Mouse (Mus musculus) CH12.LX (cell line): ENCODE measurements around the gene Ube2e3. TPM values are rescaled to one million over a fixed set of nuclear protein-coding genes. Genes with fewer than 3 reads are reported as not detected.
A peak's percentile ranks its signal among the peaks of the same experiment; 100 is the strongest.

ENCODE experiments used
- DNase-seq: peaks from one replicate; pipeline ENCODE4 v3.0.0-alpha.2; 2013; ENCODE audit errors: extremely low read depth
- H3K27ac ChIP-seq: 2 replicates; pipeline ENCODE4 v1.5.1; 2012; ENCODE audit warnings: low read depth, mild to moderate bottlenecking, control low read depth, moderate library complexity; ENCODE audit not compliant: insufficient read depth
- H3K27me3 ChIP-seq: replicated peaks from 2 replicates; pipeline ENCODE3; 2012; ENCODE audit warnings: inconsistent platforms
- H3K36me3 ChIP-seq, 2 experiments: replicated peaks in 1 of 2; 2 replicates each; pipeline versions ENCODE3 to v1.6.1; 2012; ENCODE audit warnings: inconsistent platforms in 1 of 2, low read length in 1 of 2, mild to moderate bottlenecking in 1 of 2, mixed read lengths in 1 of 2, moderate library complexity in 1 of 2; ENCODE audit not compliant: control insufficient read depth in 1 of 2, insufficient read depth in 1 of 2
- H3K4me1 ChIP-seq, 2 experiments: 2 replicates each; pipeline ENCODE4 v1.6.1; 2012; ENCODE audit warnings: inconsistent platforms in 1 of 2, moderate library complexity in 1 of 2; ENCODE audit not compliant: insufficient read depth in 2 of 2, control insufficient read depth in 1 of 2
- H3K4me2 ChIP-seq: 2 replicates; pipeline ENCODE4 v1.6.1; 2012; ENCODE audit warnings: low read depth, mild to moderate bottlenecking, control low read depth; ENCODE audit not compliant: poor library complexity, insufficient read depth, severe bottlenecking
- H3K4me3 ChIP-seq, 3 experiments: fragments of 150-350 bp in 1 of 3; sonication (generic) in 1 of 3; replicated peaks in 1 of 3; 2 replicates each; pipeline versions ENCODE3 to v1.5.1; 2011 to 2012; ENCODE audit warnings: low read depth in 2 of 3, low read length in 2 of 3, mild to moderate bottlenecking in 2 of 3, moderate library complexity in 2 of 3, control low read depth in 1 of 3, improper control_type of control experiment in 1 of 3, inconsistent platforms in 1 of 3, mixed read lengths in 1 of 3; ENCODE audit not compliant: poor library complexity in 1 of 3
- H3K79me2 ChIP-seq: replicated peaks from 2 replicates; pipeline ENCODE4 v1.6.1; 2012; ENCODE audit warnings: mild to moderate bottlenecking, moderate library complexity; ENCODE audit not compliant: control insufficient read depth, poor library complexity, insufficient read depth, severe bottlenecking; ENCODE audit errors: extremely low read depth
- H3K9ac ChIP-seq: 2 replicates; pipeline ENCODE4 v1.6.1; 2012; ENCODE audit warnings: low read depth, mild to moderate bottlenecking, control low read depth, moderate library complexity; ENCODE audit not compliant: insufficient read depth
- H3K9me3 ChIP-seq: replicated peaks from 2 replicates; pipeline ENCODE3; 2012; ENCODE audit warnings: low read length, inconsistent platforms, mixed read lengths
- BHLHE40 ChIP-seq: IDR thresholded peaks from 2 replicates; pipeline ENCODE4 v1.6.1; 2011; ENCODE audit warnings: mild to moderate bottlenecking, low read depth, low read length, improper control_type of control experiment
- CHD2 ChIP-seq: IDR thresholded peaks from 2 replicates; pipeline ENCODE4 v1.6.1; 2011; ENCODE audit warnings: low read length, improper control_type of control experiment
- CTCF ChIP-seq, 2 experiments: IDR thresholded peaks in 1 of 2; conservative IDR thresholded peaks in 1 of 2; 2 replicates each; pipeline ENCODE4 v1.5.1; 2011 to 2012; ENCODE audit warnings: low read depth in 2 of 2, low read length in 2 of 2, improper control_type of control experiment in 1 of 2, inconsistent platforms in 1 of 2, mild to moderate bottlenecking in 1 of 2, moderate library complexity in 1 of 2
- E2F4 ChIP-seq: IDR thresholded peaks from 2 replicates; pipeline ENCODE4 v1.6.1; 2011; ENCODE audit warnings: low read depth, low read length, improper control_type of control experiment; ENCODE audit not compliant: insufficient replicate concordance
- ELF1 ChIP-seq: IDR thresholded peaks from 2 replicates; pipeline ENCODE4 v1.6.1; 2014; ENCODE audit warnings: low read depth, mild to moderate bottlenecking, inconsistent platforms, low read length, improper control_type of control experiment
- EP300 ChIP-seq: IDR thresholded peaks from 2 replicates; pipeline ENCODE4 v1.6.1; 2011; ENCODE audit warnings: low read length, improper control_type of control experiment
- ETS1 ChIP-seq: conservative IDR thresholded peaks from 2 replicates; pipeline ENCODE4 v1.6.1; 2012; ENCODE audit warnings: low read depth, mild to moderate bottlenecking, inconsistent platforms, low read length, improper control_type of control experiment, moderate library complexity
- GABPA ChIP-seq: IDR thresholded peaks from 2 replicates; pipeline ENCODE4 v1.6.1; 2012; ENCODE audit warnings: low read depth, low read length, improper control_type of control experiment, inconsistent platforms; ENCODE audit not compliant: insufficient replicate concordance
- HCFC1 ChIP-seq: IDR thresholded peaks from 2 replicates; pipeline ENCODE4 v1.6.1; 2012; ENCODE audit warnings: low read depth, mild to moderate bottlenecking, inconsistent platforms, low read length, improper control_type of control experiment
- IRF4 ChIP-seq: IDR thresholded peaks from 2 replicates; pipeline ENCODE4 v1.6.1; 2014; ENCODE audit warnings: low read depth, mild to moderate bottlenecking, inconsistent platforms, low read length, improper control_type of control experiment
- JUND ChIP-seq: conservative IDR thresholded peaks from 2 replicates; pipeline ENCODE4 v1.6.1; 2011; ENCODE audit warnings: low read depth, low read length, improper control_type of control experiment
- KAT2A ChIP-seq: IDR thresholded peaks from 2 replicates; pipeline ENCODE4 v1.6.1; 2012; ENCODE audit warnings: low read length, improper control_type of control experiment, inconsistent platforms; ENCODE audit not compliant: insufficient replicate concordance
- MAFK ChIP-seq: IDR thresholded peaks from 2 replicates; pipeline ENCODE4 v1.6.1; 2011; ENCODE audit warnings: low read length, improper control_type of control experiment; ENCODE audit not compliant: insufficient replicate concordance
- MAZ ChIP-seq: IDR thresholded peaks from 2 replicates; pipeline ENCODE4 v1.6.1; 2012; ENCODE audit warnings: low read depth, mild to moderate bottlenecking, inconsistent platforms, low read length, improper control_type of control experiment, moderate library complexity
- MEF2A ChIP-seq: IDR thresholded peaks from 2 replicates; pipeline ENCODE4 v1.6.1; 2014; ENCODE audit warnings: low read depth, mild to moderate bottlenecking, inconsistent platforms, low read length, improper control_type of control experiment, borderline replicate concordance
- MYC ChIP-seq: IDR thresholded peaks from 2 replicates; pipeline ENCODE4 v1.6.1; 2011; ENCODE audit warnings: low read depth, mild to moderate bottlenecking, improper control_type of control experiment, low read length
- NRF1 ChIP-seq: IDR thresholded peaks from 2 replicates; pipeline ENCODE4 v1.6.1; 2014; ENCODE audit warnings: low read depth, mild to moderate bottlenecking, inconsistent platforms, low read length, improper control_type of control experiment, moderate library complexity
- PAX5 ChIP-seq: IDR thresholded peaks from 2 replicates; pipeline ENCODE4 v1.6.1; 2012; ENCODE audit warnings: low read length, inconsistent platforms, mixed read lengths
- POLR2A ChIP-seq: IDR thresholded peaks from 2 replicates; pipeline ENCODE4 v1.6.1; 2011; ENCODE audit warnings: low read depth, mild to moderate bottlenecking, improper control_type of control experiment, low read length
- POLR2AphosphoS2 ChIP-seq: IDR thresholded peaks from 2 replicates; pipeline ENCODE4 v1.6.1; 2011; ENCODE audit warnings: low read depth, low read length, improper control_type of control experiment
- RAD21 ChIP-seq: IDR thresholded peaks from 2 replicates; pipeline ENCODE4 v1.6.1; 2011; ENCODE audit warnings: low read depth, mild to moderate bottlenecking, low read length, improper control_type of control experiment, moderate library complexity
- RCOR1 ChIP-seq: conservative IDR thresholded peaks from 2 replicates; pipeline ENCODE4 v1.6.1; 2012; ENCODE audit warnings: low read depth, mild to moderate bottlenecking, inconsistent platforms, low read length, improper control_type of control experiment
- SIN3A ChIP-seq: IDR thresholded peaks from 2 replicates; pipeline ENCODE4 v1.6.1; 2012; ENCODE audit warnings: low read length, improper control_type of control experiment, inconsistent platforms
- SMC3 ChIP-seq: IDR thresholded peaks from 2 replicates; pipeline ENCODE4 v1.6.1; 2011; ENCODE audit warnings: low read depth, low read length, improper control_type of control experiment
- TCF12 ChIP-seq: IDR thresholded peaks from 2 replicates; pipeline ENCODE4 v1.6.1; 2014; ENCODE audit warnings: low read depth, mild to moderate bottlenecking, inconsistent platforms, low read length, improper control_type of control experiment
- UBTF ChIP-seq: IDR thresholded peaks from 2 replicates; pipeline ENCODE4 v1.6.1; 2012; ENCODE audit warnings: low read depth, mild to moderate bottlenecking, inconsistent platforms, low read length, improper control_type of control experiment, moderate library complexity
- USF1 ChIP-seq: IDR thresholded peaks from 2 replicates; pipeline ENCODE4 v1.6.1; 2014; ENCODE audit warnings: low read depth, mild to moderate bottlenecking, inconsistent platforms, low read length, improper control_type of control experiment
- ZC3H11A ChIP-seq: IDR thresholded peaks from 2 replicates; pipeline ENCODE4 v1.6.1; 2012; ENCODE audit warnings: low read depth, mild to moderate bottlenecking, inconsistent platforms, low read length, improper control_type of control experiment
- ZKSCAN1 ChIP-seq: IDR thresholded peaks from 2 replicates; pipeline ENCODE4 v1.6.1; 2012; ENCODE audit warnings: low read depth, inconsistent platforms, low read length, improper control_type of control experiment, borderline replicate concordance
- ZMIZ1 ChIP-seq: IDR thresholded peaks from 2 replicates; pipeline ENCODE4 v1.6.1; 2012; ENCODE audit warnings: low read depth, mild to moderate bottlenecking, inconsistent platforms, low read length, improper control_type of control experiment
- ZNF384 ChIP-seq: IDR thresholded peaks from 2 replicates; pipeline ENCODE4 v1.6.1; 2012; ENCODE audit warnings: low read depth, low read length, improper control_type of control experiment, inconsistent platforms
- dilution Hi-C: fragments of 300-500 bp; cut with MboI; formaldehyde crosslinking; loops from 2 replicates; pipeline ENCODE4 v1.14.3; 2020; ENCODE audit warnings: low sequenced_read_pairs; ENCODE audit not compliant: extremely low pct_unique_long_range_greater_than_20kb, extremely low pct_ligation_motif_present
- in situ Hi-C: fragments of 300-500 bp; cut with MboI; formaldehyde crosslinking; loops from 3 replicates; pipeline ENCODE4 v1.14.3; 2019; ENCODE audit warnings: low sequenced_read_pairs, low pct_ligation_motif_present, low pct_unique_long_range_greater_than_20kb, mixed read lengths
- polyA plus RNA-seq: library from polyadenylated mRNA; unstranded; fragments of >175 nt; gene quantifications from 2 replicates; pipeline ENCODE4 v1.2.1, GENCODE M21; 2012; ENCODE audit warnings: low read depth; ENCODE audit not compliant: insufficient read length
- total RNA-seq, 2 experiments: library from RNA; depleted of rRNA; stranded (reverse); fragments of 300-350 nt in 1 of 2; fragments of >200 nt in 1 of 2; gene quantifications; 2 replicates each; pipeline ENCODE4 v1.2.3; 2012 to 2014

Ube2e3 gene
- total and polyA plus RNA-seq, 3 experiments, result 22.1 to 66.4 (median 44.7) TPM

- in situ Hi-C loops, result no loop called here
- no peak for TF ChIP-seq MAFK
- no peak for TF ChIP-seq GABPA
- no peak for TF ChIP-seq CTCF (conservative IDR thresholded peaks at IDR 0.05 in 1 of 2, IDR thresholded peaks at IDR 0.05 in 1 of 2; ENCODE audit: low read depth in 2 of 2, low read length in 2 of 2)
- TF ChIP-seq KAT2A, result no peak
- TF ChIP-seq EP300, result no peak
- TF ChIP-seq E2F4, result no peak
- no peak for TF ChIP-seq ZNF384
- TF ChIP-seq UBTF, result no peak
- no peaks in the 10 kb centered on the region for H3K27me3 ChIP-seq
- no peak for DNase-seq
- no peaks in the 10 kb centered on the region for H3K36me3 ChIP-seq
- peaks cover 0 to 7% of the 10 kb centered on the region in 2 experiments; a peak in 2 of 4 replicates for H3K4me1 ChIP-seq
- H3K4me3 ChIP-seq, result no peak overlapping the region
- H3K9me3 ChIP-seq, result no peaks in the 10 kb centered on the region
- dilution Hi-C loops, result no loop called here
- H3K9ac ChIP-seq, result no peak overlapping the region
- H3K27ac ChIP-seq, result no peak overlapping the region
- no peak overlapping the region for H3K4me2 ChIP-seq
- H3K79me2 ChIP-seq, result no peaks in the 10 kb centered on the region
Observed at GRCm38 (mm10) chr2:78864866-78865265, 3.1 kb upstream of the Ube2e3 start.

- in situ Hi-C loops, result no loop called here
- no peak for TF ChIP-seq SMC3
- peak; percentile 80 for TF ChIP-seq IRF4
- peak; percentile 60; the same call in 1 of the 2 replicates for TF ChIP-seq EP300
- TF ChIP-seq POLR2AphosphoS2, result no peak
- peak; percentile 20; the same call in 1 of the 2 replicates for TF ChIP-seq USF1
- TF ChIP-seq E2F4, result peak; percentile 29; the same call in 1 of the 2 replicates
- TF ChIP-seq ZC3H11A, result no peak
- peak; percentile 42; the same call in 1 of the 2 replicates for TF ChIP-seq ZMIZ1
- TF ChIP-seq HCFC1, result peak; percentile 48
- TF ChIP-seq MAFK, result 0 out of 2 replicates have a peak, but pooled peaks have one; percentile 59
- peak; percentile 85; the same call in 1 of the 2 replicates for TF ChIP-seq RCOR1
- no peak; the same call in 1 of the 2 replicates for TF ChIP-seq RAD21
- TF ChIP-seq KAT2A, result 0 out of 2 replicates have a peak, but pooled peaks have one; percentile 21
- TF ChIP-seq MEF2A, result peak; percentile 82
- no peak for TF ChIP-seq ZKSCAN1
- peak; percentile 99 for TF ChIP-seq BHLHE40
- TF ChIP-seq SIN3A, result 0 out of 2 replicates have a peak, but pooled peaks have one; percentile 58
- TF ChIP-seq POLR2A, result peak; percentile 49; the same call in 1 of the 2 replicates
- peak; percentile 76 for TF ChIP-seq ELF1
- 0 out of 2 replicates have a peak, but pooled peaks have one; percentile 17 for TF ChIP-seq MYC
- no peak for TF ChIP-seq PAX5
- peak; percentile 95 for TF ChIP-seq ETS1
- peak; percentile 71; the same call in 1 of the 2 replicates for TF ChIP-seq MAZ
- peak; percentile 80 for TF ChIP-seq TCF12
- no peak for TF ChIP-seq NRF1
- no peak for TF ChIP-seq UBTF
- no peak for TF ChIP-seq JUND
- TF ChIP-seq CHD2, result peak; percentile 92
Observed at GRCm38 (mm10) chr2:78868511-78868854, 559 bp downstream of the Ube2e3 start.

More at GRCm38 (mm10) chr2:78868511-78868854, 559 bp downstream of the Ube2e3 start:
- Histone ChIP-seq H3K27ac (no peak overlapping the region), H3K27me3 (no peaks in the 10 kb centered on the region), H3K4me2 (peak overlapping the region; percentile 52; the same call in 1 of the 2 replicates), H3K9ac (peak overlapping the region; percentile 98), H3K4me3 (peak overlapping the region; percentile 10 to 67 (median 48)), H3K79me2 (peaks cover 2% of the 10 kb centered on the region; the same call in 1 of the 2 replicates), H3K4me1 (peaks cover 6 to 39% of the 10 kb centered on the region in 2 experiments; a peak in 3 of 4 replicates), H3K36me3 (peaks cover 0 to 9% of the 10 kb centered on the region in 2 experiments), H3K9me3 (no peaks in the 10 kb centered on the region)
- DNase-seq, result peak; percentile 88
- dilution Hi-C loops, result no loop called here
